Mouse (Mus musculus): ENCODE measurements around the gene Dnph1. TPM values are rescaled to one million over a fixed set of nuclear protein-coding genes. Genes with fewer than 3 reads are reported as not detected.
"Not testable (repeated sequence)": the region's sequence is repeated elsewhere in the genome, so short reads cannot be mapped to it uniquely, and the experiment has no call there.

Dnph1 gene
- polyA plus RNA-seq, 1 experiment from 2014 or later: 27.9 TPM

DNA sequence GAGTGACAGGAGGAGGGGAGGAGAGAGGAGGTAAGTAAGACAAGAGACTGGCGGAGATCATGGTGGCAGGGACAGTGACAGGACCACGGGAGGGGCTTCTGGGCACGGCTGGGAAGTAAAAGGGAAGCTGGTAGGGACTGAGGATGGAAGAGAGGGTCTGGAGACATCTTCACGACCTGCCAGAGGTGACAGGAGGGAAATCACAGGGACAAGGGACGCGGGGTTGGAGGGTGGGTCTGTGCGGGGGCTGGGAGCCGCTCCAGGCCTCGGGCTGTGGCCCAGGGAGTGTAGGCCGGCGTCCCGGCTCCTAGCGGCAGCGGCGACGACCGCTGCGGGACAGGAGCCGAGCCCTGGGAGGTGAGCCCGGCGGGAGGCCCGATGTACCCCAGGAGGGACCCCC lies 9.5 kb upstream of the Dnph1 start:
- WGBS (ENCODE audit: insufficient replicate concordance): 6% methylated on average over 8 of the region's 22 CpGs
- H3K4me3 ChIP-seq (ENCODE audit: low read depth, low read length): peak overlapping the region; percentile 41
- H3K4me2 ChIP-seq: peak overlapping the region; percentile 73
- H3K27me3 ChIP-seq (ENCODE audit: control insufficient read depth, insufficient read depth, low read length): peaks cover 58% of the 10 kb centered on the region
- H3K36me3 ChIP-seq (ENCODE audit: control insufficient read depth, insufficient read depth, low read length): no peaks in the 10 kb centered on the region
- H3K9me3 ChIP-seq (replicated peaks; ENCODE audit: control insufficient read depth, low read length): no peaks in the 10 kb centered on the region
- H3K4me1 ChIP-seq (ENCODE audit: control insufficient read depth, insufficient read depth, low read length): peaks cover 9% of the 10 kb centered on the region
- H3K27ac ChIP-seq (ENCODE audit: low read depth, low read length): no peak overlapping the region
- ATAC-seq (replicated peaks; ENCODE audit: insufficient number of reproducible peaks, low FRiP score, low TSS enrichment): no peak
- H3K9ac ChIP-seq (ENCODE audit: low read depth, low read length): no peak overlapping the region

DNA sequence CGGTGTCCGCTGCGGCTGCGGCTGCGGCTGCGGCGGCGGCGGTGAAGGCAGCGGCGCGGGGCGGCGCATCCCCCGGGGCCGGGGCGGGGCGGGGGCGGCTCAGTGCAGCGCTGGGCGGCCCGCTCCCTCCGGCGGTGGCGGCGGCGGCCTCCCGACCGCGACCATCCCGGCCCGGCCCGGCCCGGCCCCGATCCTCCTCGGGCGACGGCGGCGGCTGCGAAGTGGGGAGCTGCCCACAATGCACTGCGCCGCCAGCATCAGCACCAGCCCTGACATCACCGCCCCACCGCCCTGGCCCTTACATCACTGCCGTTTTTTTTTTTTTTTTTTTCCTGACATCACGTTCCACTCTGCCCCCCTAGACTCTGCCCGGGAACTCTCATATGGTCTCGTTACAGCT lies 9.1 kb upstream of the Dnph1 start, which contains the start of gene Ttbk1:
Ttbk1 (minus strand) TSS at position 245 of the 400 bp plus-strand sequence.
- under 1% methylated on average over 24 of the region's 49 CpGs for WGBS (ENCODE audit: insufficient replicate concordance)
- H3K27me3 ChIP-seq (ENCODE audit: control insufficient read depth, insufficient read depth, low read length): peaks cover 58% of the 10 kb centered on the region
- H3K4me1 ChIP-seq (ENCODE audit: control insufficient read depth, insufficient read depth, low read length): peaks cover 9% of the 10 kb centered on the region
- no peaks in the 10 kb centered on the region for H3K9me3 ChIP-seq (replicated peaks; ENCODE audit: control insufficient read depth, low read length)
- no peak within 1 kb of the TSS for H3K27ac ChIP-seq (ENCODE audit: low read depth, low read length)
- no peak for ATAC-seq (replicated peaks; ENCODE audit: insufficient number of reproducible peaks, low FRiP score, low TSS enrichment)
- no peak within 1 kb of the TSS for H3K9ac ChIP-seq (ENCODE audit: low read depth, low read length)
- peak within 1 kb of the TSS; percentile 41 for H3K4me3 ChIP-seq (ENCODE audit: low read depth, low read length)
- H3K36me3 ChIP-seq (ENCODE audit: control insufficient read depth, insufficient read depth, low read length): no peaks in the 10 kb centered on the region
- H3K4me2 ChIP-seq: peak within 1 kb of the TSS; percentile 73

DNA sequence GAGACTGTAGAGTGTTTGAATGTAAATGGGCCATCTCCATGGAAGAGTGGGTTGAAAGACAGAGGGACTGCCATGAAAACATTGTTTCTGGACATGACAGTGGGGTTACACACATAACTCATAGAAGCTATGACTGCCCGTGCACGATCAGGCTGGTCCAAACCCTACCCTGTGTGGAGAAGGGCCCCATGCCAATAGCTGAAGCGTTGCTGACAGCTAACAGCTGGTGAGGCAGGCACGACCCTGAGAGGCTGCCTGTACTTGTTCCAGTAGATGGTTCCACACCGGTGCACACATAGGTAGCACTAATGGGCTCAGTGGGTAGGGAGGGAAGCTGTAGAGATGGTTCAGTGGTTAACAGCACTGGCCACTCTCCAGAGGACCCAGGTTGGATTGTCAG lies 1.0 kb upstream of the Dnph1 start:
- 74% methylated on average over 5 of the region's 5 CpGs for WGBS (ENCODE audit: insufficient replicate concordance)
- H3K36me3 ChIP-seq (ENCODE audit: control insufficient read depth, insufficient read depth, low read length): peaks cover 4% of the 10 kb centered on the region; the same call in 1 of the 2 replicates
- H3K9me3 ChIP-seq (replicated peaks; ENCODE audit: control insufficient read depth, low read length): no peaks in the 10 kb centered on the region

GRCm38 (mm10) chr17:46496081-46496480 lies 430 bp upstream of the Dnph1 start:
- H3K36me3 ChIP-seq (ENCODE audit: control insufficient read depth, insufficient read depth, low read length); H3K27me3 ChIP-seq (ENCODE audit: control insufficient read depth, insufficient read depth, low read length); H3K4me1 ChIP-seq (ENCODE audit: control insufficient read depth, insufficient read depth, low read length); H3K9me3 ChIP-seq (replicated peaks; ENCODE audit: control insufficient read depth, low read length); H3K27ac ChIP-seq (ENCODE audit: low read depth, low read length); H3K4me2 ChIP-seq; H3K4me3 ChIP-seq (ENCODE audit: low read depth, low read length); H3K9ac ChIP-seq (ENCODE audit: low read depth, low read length); ATAC-seq (replicated peaks; ENCODE audit: insufficient number of reproducible peaks, low FRiP score, low TSS enrichment): not testable (repeated sequence)

More for the DNA sequence above, 1.0 kb upstream of the Dnph1 start:
- Histone ChIP-seq H3K27me3 (ENCODE audit: control insufficient read depth, insufficient read depth, low read length) (peaks cover 9% of the 10 kb centered on the region), H3K4me1 (ENCODE audit: control insufficient read depth, insufficient read depth, low read length) (peaks cover 5% of the 10 kb centered on the region; the same call in 1 of the 2 replicates), H3K4me3 (ENCODE audit: low read depth, low read length) (no peak overlapping the region), H3K27ac (ENCODE audit: low read depth, low read length) (no peak overlapping the region), H3K4me2 (no peak overlapping the region), H3K9ac (ENCODE audit: low read depth, low read length) (no peak overlapping the region)
- no peak for ATAC-seq (replicated peaks; ENCODE audit: insufficient number of reproducible peaks, low FRiP score, low TSS enrichment)

- H3K27me3 ChIP-seq (ENCODE audit: control insufficient read depth, insufficient read depth, low read length): peaks cover 7% of the 10 kb centered on the region
- H3K27ac ChIP-seq (ENCODE audit: low read depth, low read length): no peak overlapping the region
- ATAC-seq (replicated peaks; ENCODE audit: insufficient number of reproducible peaks, low FRiP score, low TSS enrichment): no peak
- H3K9me3 ChIP-seq (replicated peaks; ENCODE audit: control insufficient read depth, low read length): no peaks in the 10 kb centered on the region
- H3K36me3 ChIP-seq (ENCODE audit: control insufficient read depth, insufficient read depth, low read length): peaks cover 4% of the 10 kb centered on the region; the same call in 1 of the 2 replicates
- no peak overlapping the region for H3K9ac ChIP-seq (ENCODE audit: low read depth, low read length)
- peaks cover 5% of the 10 kb centered on the region; the same call in 1 of the 2 replicates for H3K4me1 ChIP-seq (ENCODE audit: control insufficient read depth, insufficient read depth, low read length)
- no peak overlapping the region for H3K4me3 ChIP-seq (ENCODE audit: low read depth, low read length)
- H3K4me2 ChIP-seq: no peak overlapping the region
- WGBS (ENCODE audit: insufficient replicate concordance): 72% methylated on average over 8 of the region's 8 CpGs
These were observed 1.4 kb downstream of the Dnph1 start for GRCm38 (mm10) chr17:46497956-46498355.

DNA sequence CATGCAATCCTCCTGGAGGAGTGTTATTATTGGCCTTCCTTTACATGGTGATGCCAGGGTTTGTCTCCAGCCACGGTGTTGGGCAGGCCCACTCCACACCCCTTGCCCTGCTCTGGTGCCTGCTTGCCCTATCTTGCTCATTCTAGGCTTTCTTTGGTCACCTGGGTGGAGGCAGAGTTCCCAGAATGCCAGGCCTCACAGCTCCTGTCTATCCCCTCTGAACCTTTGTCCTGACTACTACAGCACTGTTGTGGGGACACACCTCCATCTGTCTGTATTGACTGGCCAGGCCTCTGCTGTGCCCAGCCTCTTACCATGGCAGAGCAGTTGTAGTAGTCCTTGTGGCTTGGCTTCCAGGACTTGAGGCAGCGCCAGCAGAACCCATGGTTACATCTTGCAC lies 6.3 kb downstream of the Dnph1 start:
- Histone ChIP-seq H3K27me3 (ENCODE audit: control insufficient read depth, insufficient read depth, low read length) (no peaks in the 10 kb centered on the region), H3K4me3 (ENCODE audit: low read depth, low read length) (no peak overlapping the region), H3K9ac (ENCODE audit: low read depth, low read length) (no peak overlapping the region), H3K27ac (ENCODE audit: low read depth, low read length) (no peak overlapping the region), H3K4me1 (ENCODE audit: control insufficient read depth, insufficient read depth, low read length) (no peaks in the 10 kb centered on the region), H3K9me3 (replicated peaks; ENCODE audit: control insufficient read depth, low read length) (no peaks in the 10 kb centered on the region), H3K4me2 (no peak overlapping the region), H3K36me3 (ENCODE audit: control insufficient read depth, insufficient read depth, low read length) (peaks cover 4% of the 10 kb centered on the region; the same call in 1 of the 2 replicates)
- no peak for ATAC-seq (replicated peaks; ENCODE audit: insufficient number of reproducible peaks, low FRiP score, low TSS enrichment)
- 82% methylated on average over 2 of the region's 2 CpGs for WGBS (ENCODE audit: insufficient replicate concordance)

DNA sequence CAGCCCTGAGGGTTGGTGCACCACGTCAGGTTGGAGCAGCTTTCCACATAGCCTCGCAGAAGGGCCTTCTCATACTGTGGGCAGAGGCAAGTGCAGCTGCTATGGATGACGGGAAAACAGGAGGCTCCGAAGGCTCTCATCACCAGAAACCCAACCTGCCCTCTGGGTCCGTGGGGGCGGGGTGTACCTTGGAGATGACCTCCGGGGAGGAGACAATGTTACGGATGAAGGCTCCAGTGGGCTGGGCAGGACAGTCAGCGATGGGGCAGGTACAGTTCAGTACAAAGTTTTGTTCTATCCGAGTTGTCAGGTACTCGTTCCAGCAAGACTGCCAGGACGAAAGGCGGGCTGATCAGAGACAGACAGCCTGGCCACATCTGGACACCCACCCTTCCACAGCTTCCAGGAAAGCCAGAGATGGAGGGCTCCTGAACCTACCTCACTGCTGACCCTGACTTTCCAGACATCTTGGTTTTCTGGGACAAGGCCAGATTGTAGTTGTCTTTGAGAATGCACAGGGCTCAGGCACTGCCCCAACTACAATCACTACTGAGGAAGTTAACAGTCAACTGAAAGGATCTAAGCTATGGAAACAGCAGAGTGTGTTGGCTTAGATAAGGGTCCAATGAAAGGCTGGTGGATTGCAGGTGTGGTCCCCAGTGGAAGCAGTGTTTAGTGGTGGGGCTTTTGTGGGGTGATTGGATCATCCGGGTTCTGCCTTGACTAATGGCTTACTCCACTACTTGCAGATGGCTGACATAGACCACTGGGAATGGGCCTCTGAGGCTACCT lies 7.5 kb downstream of the Dnph1 start:
- Histone ChIP-seq H3K4me1 (ENCODE audit: control insufficient read depth, insufficient read depth, low read length) (no peaks in the 10 kb centered on the region), H3K9ac (ENCODE audit: low read depth, low read length) (no peak overlapping the region), H3K36me3 (ENCODE audit: control insufficient read depth, insufficient read depth, low read length) (peaks cover 4% of the 10 kb centered on the region; the same call in 1 of the 2 replicates), H3K27ac (ENCODE audit: low read depth, low read length) (no peak overlapping the region), H3K4me2 (no peak overlapping the region), H3K4me3 (ENCODE audit: low read depth, low read length) (no peak overlapping the region), H3K27me3 (ENCODE audit: control insufficient read depth, insufficient read depth, low read length) (no peaks in the 10 kb centered on the region), H3K9me3 (replicated peaks; ENCODE audit: control insufficient read depth, low read length) (no peaks in the 10 kb centered on the region)
- ATAC-seq (replicated peaks; ENCODE audit: insufficient number of reproducible peaks, low FRiP score, low TSS enrichment): no peak
- 75% methylated on average over 14 of the region's 14 CpGs for WGBS (ENCODE audit: insufficient replicate concordance)

GRCm38 (mm10) chr17:46505617-46506016 lies 9.1 kb downstream of the Dnph1 start:
- H3K36me3 ChIP-seq (ENCODE audit: control insufficient read depth, insufficient read depth, low read length): no peaks in the 10 kb centered on the region
- WGBS (ENCODE audit: insufficient replicate concordance): 88% methylated on average over 3 of the region's 3 CpGs
- H3K9me3 ChIP-seq (replicated peaks; ENCODE audit: control insufficient read depth, low read length): no peaks in the 10 kb centered on the region
- no peak overlapping the region for H3K9ac ChIP-seq (ENCODE audit: low read depth, low read length)
- ATAC-seq (replicated peaks; ENCODE audit: insufficient number of reproducible peaks, low FRiP score, low TSS enrichment): no peak
- H3K4me3 ChIP-seq (ENCODE audit: low read depth, low read length): no peak overlapping the region
- H3K4me1 ChIP-seq (ENCODE audit: control insufficient read depth, insufficient read depth, low read length): no peaks in the 10 kb centered on the region
- no peaks in the 10 kb centered on the region for H3K27me3 ChIP-seq (ENCODE audit: control insufficient read depth, insufficient read depth, low read length)
- no peak overlapping the region for H3K27ac ChIP-seq (ENCODE audit: low read depth, low read length)
- no peak overlapping the region for H3K4me2 ChIP-seq

All from heart, embryonic 11.5 days (tissue).